Mouse (Mus musculus): ENCODE measurements around the gene Pcsk4. TPM values are rescaled to one million over a fixed set of nuclear protein-coding genes. Genes with fewer than 3 reads are reported as not detected.
"Not testable (repeated sequence)": the region's sequence is repeated elsewhere in the genome, so short reads cannot be mapped to it uniquely, and the experiment has no call there.

Pcsk4 gene
- total RNA-seq, 2 experiments from 2014 or later: 1.7 to 1.8 TPM

DNA sequence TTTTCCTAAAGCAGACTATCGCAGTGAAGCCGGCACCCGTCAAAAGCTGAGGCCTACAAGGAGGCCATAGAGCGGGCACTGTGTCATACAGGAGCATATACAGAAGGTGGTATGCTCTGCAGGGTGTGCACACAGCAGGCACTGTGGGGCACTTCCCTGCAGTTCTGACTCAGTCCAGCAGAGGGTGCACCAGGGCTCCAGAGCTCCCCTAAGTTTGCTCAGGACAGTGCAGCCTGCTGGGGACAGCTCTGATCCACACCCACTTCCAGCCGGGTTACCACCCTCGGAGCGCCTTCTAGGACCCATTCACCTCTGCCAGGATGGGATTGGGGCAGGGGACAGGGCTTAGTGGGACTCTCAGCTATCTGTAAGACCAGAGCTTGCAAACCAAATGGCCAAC, 21.0 kb upstream of the Pcsk4 start:
- intact Hi-C loops (cut with DNase I): loop anchor here (1.0 kb wide), 1 partner anchor 24 kb away; no protein-coding TSS in a partner anchor
- DNase-seq: peak; percentile 90 to 94

DNA sequence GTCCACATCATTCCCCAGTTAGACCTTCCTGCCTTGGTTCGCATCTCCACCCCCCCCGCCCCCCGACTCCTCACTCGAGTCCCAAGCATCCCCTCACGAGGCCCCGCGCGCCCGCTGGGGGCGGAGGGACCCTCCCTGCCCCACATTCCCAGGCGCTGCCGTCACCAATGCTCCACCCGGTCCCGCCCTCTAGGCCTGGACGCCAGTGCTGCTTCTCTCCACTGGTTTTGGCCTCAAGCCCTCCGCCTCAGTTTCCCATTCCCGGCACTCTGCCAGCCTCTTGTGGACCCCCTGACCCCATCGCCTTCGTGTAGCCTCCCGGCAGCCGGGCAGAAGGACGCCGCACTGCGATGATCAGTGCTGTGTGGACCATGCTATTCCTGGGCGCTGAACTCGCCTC, 19.7 kb upstream of the Pcsk4 start:
- intact Hi-C loops (cut with DNase I): loop anchor here (1.0 to 10.0 kb wide), 2 partner anchors 54 to 174 kb away; partner anchors contain the start of genes 1600002K03Rik, Apc2 and Efna2
- DNase-seq: peak; percentile 48 to 69

DNA sequence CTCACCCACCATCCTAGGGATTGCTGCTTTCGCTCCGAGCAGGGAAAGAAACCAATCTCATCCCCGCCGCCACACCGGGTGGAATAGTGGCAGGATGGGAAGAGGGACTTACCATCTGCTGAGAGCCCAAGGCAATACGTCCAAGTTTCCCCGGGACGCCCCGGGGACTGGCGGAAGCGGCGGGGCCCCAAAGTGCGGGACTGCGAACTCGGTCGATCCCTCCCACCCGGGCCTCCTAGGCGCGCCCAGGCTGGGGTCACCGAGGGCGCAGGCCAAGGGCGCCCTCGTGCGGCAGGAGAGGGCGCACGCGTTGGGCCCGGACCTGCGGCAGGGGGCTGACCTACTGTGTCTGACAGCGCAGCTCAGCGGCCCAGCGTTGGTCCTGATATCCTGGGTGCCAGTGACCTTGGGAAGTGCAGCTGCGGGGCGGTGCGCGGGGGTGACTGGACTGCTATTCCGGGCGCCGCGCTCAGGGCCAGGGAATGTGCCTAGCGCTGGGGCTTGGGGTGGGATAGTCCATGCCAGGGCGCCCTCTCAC, 19.0 kb upstream of the Pcsk4 start, which contains the start of gene Adamtsl5:
Adamtsl5 (minus strand) TSS at position 169 of the 538 bp plus-strand sequence.
- DNase-seq: peak; percentile 82
- intact Hi-C loops (cut with DNase I): loop anchor here (1.0 to 10.0 kb wide), 2 partner anchors 53 to 174 kb away; partner anchors contain the start of genes 1600002K03Rik, Apc2 and Efna2

DNA sequence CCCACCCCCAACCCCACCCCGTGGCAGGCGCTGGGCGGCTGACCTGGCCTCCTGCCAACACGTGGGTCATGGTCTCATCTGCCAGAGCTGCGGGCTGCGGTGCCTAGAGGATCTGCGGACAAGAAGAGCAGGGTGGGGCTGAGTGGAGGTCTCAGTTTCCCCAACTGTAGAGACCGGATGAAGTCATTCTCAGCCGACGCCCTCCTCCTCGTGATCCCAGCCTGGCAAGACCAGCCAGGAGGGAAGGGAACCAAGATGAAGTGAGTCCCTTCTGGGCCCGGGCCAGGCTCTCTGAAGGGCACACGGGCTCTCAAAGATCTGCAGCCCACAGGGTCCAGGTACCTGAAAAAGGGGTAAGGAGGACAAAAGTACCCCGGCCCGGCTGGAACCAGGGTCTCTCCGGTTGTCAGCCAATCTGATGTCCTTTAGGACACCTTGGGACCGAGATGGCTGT, 18.2 kb upstream of the Pcsk4 start:
- intact Hi-C loops (cut with DNase I): loop anchor here (10.0 kb wide), 1 partner anchor 173 kb away; the partner anchor contains the start of genes 1600002K03Rik and Efna2

DNA sequence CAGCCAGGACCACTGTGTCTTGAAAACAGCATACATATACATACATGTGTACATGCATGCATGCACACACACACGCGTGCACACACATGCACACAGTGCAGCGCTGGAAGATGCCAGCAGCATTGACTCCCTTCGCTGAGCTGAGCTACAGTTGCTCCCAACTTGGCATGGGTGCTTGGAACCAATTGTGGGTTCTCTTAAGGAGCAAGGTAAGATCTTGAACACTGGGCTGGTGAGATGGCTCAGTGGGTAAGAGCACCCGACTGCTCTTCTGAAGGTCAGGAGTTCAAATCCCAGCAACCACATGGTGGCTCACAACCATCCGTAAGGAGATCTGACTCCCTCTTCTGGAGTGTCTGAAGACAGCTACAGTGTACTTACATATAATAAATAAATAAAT, 16.6 kb upstream of the Pcsk4 start:
- intact Hi-C loops (cut with DNase I): loop anchor here (10.0 kb wide), 1 partner anchor 171 kb away; the partner anchor contains the start of genes 1600002K03Rik and Efna2
- not testable (repeated sequence) for DNase-seq

More for the DNA sequence above, 18.2 kb upstream of the Pcsk4 start:
- DNase-seq: peak; percentile 61 to 63

DNA sequence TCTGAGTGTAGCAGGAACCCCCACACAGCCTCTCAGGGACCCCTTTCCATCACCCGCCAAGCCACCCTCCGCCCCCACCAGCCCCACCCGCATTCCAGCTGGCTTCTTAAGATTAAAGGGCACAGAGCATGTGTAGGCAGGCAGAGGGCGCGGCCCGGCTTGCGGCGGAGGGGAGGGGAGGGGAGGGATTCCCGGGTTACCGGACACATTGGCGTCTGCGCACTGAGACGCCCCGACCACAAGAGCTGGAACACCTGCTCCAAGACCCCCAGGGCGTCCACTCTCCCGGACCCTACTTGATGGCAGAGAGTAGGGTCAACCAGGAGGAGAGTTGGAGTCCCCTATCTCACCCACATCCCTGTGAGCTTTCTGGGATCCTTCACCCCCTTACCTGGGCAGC, 15.8 kb upstream of the Pcsk4 start:
- intact Hi-C loops (cut with DNase I): loop anchor here (10.0 kb wide), 1 partner anchor 170 kb away; the partner anchor contains the start of genes 1600002K03Rik and Efna2
- DNase-seq: no peak

DNA sequence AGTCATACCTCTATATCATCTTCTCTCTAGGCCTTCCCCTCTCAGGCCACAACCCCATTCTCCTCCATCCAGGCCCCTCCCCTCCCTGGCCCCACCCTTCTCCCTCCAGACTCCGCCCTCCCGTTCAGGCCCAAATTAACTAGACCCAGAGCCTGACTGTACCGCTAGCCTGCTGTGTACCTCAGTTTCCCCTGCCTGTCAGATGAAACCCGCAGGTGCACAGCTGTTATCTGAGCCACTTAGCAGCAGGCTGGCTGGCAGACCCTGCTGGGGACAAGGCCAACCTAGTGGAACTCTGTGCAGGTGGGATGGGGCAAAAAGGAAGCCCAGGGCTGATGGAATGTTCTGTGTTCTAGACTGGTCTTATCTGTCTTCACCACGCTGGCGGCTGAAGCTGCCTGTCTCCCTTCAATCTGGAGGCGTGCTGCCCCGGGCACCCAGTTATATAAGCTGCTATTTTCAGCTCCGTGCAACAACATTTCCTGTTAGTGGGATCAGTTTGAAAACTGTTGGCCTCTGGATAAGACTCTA, 14.9 kb upstream of the Pcsk4 start:
- DNase-seq: peak in 1 of 2 experiments; percentile 44
- intact Hi-C loops (cut with DNase I): loop anchor here (10.0 kb wide), 1 partner anchor 169 kb away; the partner anchor contains the start of genes 1600002K03Rik and Efna2

DNA sequence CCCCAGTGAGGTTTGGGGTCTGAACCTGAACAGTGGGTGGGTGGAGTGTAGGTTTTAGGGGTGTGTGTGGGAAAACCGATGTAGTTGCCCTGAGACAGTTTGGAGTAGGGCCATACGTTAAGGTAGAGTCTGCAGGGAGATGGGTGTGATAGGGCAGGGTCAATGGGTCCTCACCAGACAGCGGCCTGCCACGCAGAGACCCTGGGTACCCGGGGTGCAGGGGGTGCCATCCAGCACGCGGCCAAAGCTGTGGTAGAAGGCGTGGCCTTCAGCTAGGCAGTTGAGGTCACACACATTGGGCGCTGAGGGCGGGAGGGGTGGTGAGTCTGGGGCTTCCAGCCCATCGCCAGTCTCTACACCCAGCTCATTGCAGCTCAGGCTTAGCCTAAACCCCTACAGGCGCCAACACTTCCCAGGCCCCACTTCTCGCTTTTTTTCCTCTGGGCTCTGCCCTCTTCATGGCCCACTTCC, 14.2 kb upstream of the Pcsk4 start:
- DNase-seq: no peak
- intact Hi-C loops (cut with DNase I): loop anchor here (10.0 kb wide), 1 partner anchor 169 kb away; the partner anchor contains the start of genes 1600002K03Rik and Efna2

DNA sequence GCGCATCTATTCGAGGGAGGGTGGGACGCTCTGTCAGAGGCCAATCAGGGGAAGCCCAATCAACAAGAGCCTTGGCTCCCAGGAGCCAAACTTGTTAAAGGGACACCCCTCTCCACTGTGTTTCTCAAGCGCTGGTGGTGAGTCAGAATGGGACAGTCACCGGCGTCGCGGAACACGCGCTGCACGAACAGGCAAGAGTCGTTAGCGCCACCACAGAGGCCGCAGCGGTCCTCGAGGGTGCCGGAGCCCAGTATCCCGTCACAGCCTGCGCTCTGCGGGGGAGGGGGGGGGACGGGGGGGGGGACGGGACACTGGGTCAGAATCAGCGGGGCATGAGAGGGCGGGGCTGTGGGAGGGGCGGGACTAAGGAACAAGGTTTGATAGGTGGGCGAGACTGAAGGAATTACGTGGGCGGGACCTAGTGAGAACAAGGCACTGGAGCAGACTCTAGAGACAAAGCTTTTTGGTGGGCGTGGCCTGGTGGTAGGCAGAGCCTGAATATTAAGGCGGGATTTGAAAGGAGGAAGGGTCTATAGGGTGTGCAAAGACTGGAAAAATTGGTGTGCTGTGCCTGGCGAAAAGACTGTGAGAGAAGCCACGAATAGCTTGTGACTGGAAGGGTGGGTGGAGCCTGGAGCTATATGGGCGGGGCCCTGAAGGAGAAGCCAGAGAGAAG, 13.6 kb upstream of the Pcsk4 start:
- peak; percentile 53 to 62 for DNase-seq
- intact Hi-C loops (cut with DNase I): loop anchor here (10.0 kb wide), 1 partner anchor 168 kb away; the partner anchor contains the start of genes 1600002K03Rik and Efna2

DNA sequence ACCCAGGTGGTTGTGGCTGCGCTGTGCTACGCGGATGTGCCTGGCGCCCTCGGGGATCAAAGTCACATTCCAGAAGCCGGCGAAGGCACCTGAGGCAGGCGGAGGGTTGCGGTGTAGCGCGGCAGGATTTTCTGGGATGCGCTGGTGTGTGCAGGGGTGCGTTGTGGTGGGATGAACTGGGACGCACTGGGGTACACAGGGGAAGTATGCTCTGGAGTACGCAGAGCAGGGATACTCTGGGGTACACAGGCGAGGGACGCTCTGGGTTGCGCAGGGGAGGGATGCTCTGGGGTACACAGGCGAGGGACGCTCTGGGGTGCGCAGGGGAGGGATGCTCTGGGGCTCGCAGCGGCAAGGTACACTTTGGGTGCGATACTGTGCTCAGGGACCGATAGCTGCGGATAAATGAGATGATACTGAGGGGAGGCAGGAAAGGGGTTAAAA, 13.0 kb upstream of the Pcsk4 start:
- no peak for DNase-seq
- intact Hi-C loops (cut with DNase I): loop anchor here (10.0 kb wide), 1 partner anchor 168 kb away; the partner anchor contains the start of genes 1600002K03Rik and Efna2

DNA sequence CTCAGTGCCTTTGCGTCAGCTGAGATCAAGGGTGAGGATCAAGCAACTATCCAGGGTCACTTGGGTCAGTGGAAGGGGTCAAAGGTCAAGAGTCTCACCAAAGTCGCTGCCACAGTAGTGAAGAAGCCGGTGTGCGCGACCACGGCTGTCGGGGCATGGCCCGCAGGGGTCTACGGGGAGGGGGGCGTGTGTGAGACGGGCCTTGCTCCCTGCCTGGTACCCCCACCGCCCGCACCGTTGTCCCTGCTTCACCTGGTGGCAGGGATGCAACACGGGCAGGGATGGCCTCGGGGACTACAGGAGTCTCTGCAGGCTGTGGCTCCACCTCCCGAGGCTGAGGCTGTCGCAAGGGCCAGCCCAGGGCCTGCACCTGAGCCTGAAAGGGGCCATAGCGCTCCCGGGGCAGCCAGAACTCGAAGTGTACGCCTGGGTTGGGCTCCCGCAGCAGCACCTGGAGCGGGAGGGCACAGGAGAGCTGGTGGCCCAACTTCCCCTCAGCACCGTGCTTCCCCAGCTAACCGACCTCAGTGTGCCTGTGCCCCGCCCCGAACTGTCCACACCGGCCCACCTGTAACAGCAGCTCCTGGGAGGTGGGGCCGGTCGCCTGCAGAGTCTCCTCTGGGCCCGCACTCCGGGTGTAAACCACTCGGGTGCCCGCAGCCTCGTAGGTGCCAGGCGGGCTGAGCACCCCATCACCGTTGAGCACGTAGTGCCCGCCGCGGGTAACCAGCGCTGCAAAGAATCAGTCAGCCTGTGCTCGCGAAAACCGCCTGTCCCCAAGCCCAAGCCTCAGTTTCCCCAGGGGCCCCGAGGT, 12.4 kb upstream of the Pcsk4 start:
- intact Hi-C loops (cut with DNase I): loop anchor here (10.0 kb wide), 1 partner anchor 167 kb away; the partner anchor contains the start of genes 1600002K03Rik and Efna2
- no peak for DNase-seq

DNA sequence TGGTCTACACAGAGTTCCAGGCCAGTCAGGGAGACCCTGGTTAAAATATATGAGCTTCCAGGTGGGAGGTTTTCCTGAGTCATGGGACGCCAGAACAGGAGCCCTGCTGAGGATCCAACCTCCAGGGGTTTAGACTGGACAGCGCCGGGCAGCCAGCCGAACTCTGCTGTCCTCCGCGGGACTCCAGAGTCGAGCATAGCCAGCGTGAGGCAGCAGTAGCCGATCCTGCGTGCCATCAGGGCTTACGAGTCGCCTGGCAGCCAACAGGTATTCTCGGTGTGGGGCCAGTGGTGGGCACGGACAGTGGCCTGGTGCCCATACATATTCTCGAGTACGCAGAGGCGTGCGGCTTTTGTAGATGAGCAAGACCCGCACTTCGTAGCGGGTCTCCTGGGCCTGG, 11.7 kb upstream of the Pcsk4 start:
- intact Hi-C loops (cut with DNase I): loop anchor here (10.0 kb wide), 1 partner anchor 166 kb away; the partner anchor contains the start of genes 1600002K03Rik and Efna2
- DNase-seq: no peak

DNA sequence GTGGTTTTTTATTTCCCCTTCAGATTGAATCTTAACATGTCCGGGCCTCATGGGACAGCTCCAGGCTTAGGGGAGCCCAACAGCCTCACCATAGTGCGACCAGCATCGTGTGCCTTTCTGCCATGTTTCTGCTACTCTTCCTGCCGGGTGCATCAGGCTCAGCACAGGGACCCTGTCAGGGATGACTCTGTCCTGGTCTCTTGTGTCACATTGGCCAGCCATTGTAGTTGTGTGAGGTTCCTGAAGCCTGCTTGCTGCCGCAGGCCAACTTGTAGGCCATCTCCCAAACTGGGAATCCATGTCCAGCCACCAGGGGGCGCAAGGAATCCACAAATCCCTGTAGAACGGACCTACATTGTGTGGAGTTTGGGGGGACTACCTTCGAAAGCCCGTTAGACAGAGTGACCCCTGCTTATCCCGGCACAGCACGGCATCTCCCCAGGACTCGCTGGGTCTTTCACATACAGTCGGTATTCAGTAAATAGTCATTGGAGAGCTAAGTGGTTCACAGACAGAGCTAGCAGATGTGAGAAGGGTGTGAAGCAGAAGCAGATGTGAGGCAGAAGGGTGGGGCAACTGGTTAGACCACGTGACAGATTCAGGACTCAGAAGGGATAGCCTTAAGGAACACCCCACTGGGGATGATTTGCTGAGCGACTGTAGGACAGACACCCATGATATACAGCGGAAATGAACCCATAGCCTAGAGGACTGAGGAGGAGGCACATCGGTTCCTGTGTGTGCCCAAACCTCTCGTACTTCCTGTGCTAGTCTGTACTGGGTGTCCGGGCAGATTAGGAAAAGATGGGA, 10.8 kb upstream of the Pcsk4 start:
- intact Hi-C loops (cut with DNase I): loop anchor here (1.0 to 10.0 kb wide), 2 partner anchors 34 to 165 kb away; partner anchors contain the start of genes 1600002K03Rik and Efna2
- DNase-seq: peak; percentile 88 to 94

DNA sequence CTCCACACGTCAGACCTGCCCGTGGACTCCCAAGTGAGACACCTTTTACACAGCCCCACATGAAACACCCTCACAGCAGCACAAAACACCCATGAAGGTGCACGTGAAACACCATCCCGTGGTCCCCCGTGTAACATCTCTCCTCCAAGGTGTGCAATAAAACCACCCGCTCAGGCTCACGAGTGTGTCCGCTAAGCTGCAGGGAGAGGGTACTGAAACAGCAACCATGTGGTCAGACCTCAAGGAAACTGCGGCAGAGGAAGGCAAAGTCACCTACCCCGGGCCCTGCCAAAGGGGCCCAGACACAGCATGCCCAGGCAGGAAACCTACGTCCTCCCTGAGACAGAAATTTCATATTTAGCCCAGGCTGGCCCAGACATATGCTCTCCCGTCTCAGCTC, 7.0 kb upstream of the Pcsk4 start:
- no peak for DNase-seq
- intact Hi-C loops (cut with DNase I): no loop called here

DNA sequence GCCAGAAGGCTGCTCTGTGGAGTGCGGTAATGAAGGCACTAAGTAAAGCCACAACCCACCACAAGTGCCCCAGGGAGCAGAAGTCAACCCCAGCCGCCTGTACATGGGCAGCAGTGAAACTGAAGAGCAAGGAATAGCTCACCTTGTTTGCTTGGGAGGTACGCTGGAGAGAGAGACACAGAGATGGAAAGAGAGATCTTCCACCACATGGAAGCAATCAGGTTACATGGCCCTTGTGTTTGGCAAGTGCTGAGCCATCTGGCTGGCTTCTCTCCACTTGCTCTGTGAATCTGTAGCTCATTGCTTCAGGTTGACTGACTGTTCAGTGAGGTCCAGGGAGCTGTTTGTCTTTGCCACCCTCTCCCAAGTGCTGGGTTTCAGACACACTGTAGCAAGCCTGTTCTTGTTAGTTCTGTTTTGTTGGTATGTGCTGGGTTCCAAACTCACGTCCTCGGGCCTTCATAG, 3.3 kb upstream of the Pcsk4 start:
- no peak for DNase-seq
- intact Hi-C loops (cut with DNase I): no loop called here

DNA sequence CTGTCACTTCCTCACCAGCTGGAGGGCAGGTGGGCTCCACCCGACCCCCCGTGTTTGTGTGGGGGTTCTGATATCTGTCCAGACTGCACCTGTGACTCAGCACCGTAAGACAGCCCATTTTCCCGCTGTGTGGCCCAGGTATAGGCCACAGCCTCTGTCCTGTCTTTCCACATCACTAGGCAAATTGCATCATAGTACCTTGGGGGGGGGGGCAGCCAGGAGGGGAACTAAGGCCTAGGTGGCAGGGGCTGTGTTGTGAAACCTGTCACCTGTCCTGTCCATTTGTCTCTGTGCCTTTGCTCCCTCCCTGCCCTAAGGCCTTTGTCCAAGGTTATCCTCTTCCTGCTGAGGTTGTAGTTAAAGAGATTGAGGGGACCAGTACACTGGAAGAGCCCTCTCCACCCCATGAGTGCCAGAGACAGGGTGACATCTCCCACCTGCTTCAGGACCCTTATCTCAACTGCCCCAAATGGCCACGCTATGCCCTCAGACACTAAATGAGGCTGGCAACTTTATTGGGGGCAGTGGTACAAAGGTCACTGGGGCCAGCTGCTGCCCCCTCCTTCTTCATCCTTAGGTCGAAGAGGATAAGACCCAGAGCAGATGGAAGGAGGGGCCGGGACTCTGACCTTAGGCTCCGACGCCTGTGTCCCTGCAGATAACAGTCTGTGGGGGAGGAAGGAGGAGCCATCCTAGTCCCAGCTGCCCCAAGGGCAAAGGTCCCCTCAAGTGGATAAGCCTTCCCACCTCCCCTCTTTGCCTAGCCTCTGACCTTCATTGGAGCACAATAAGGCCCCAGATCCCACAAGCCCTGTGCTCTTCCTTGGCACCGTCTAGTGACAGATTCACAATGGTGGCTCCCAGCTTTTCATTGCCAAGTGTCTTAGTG, 2.6 kb upstream of the Pcsk4 start:
- intact Hi-C loops (cut with DNase I): no loop called here
- no peak for DNase-seq

DNA sequence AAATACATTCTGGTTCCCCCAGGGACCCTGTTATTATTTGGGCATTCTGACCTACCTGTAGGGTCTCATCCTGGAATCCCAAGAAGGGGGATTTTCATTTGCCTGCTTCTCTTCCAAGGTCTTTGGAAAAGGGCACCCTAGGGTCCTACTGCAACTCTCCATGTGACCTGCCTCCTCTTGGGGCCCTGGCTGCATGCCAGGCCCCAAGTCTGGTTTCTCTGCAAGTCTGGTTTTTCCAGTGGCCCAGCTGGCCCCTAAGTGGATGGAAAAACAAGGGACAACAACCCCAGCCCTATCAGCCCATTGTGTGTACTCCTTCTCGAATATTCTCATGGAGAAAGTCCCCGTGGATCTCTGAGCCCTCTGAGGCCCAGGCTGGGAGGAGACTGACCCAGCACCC, 1.6 kb upstream of the Pcsk4 start:
- no peak for DNase-seq
- intact Hi-C loops (cut with DNase I): no loop called here

DNA sequence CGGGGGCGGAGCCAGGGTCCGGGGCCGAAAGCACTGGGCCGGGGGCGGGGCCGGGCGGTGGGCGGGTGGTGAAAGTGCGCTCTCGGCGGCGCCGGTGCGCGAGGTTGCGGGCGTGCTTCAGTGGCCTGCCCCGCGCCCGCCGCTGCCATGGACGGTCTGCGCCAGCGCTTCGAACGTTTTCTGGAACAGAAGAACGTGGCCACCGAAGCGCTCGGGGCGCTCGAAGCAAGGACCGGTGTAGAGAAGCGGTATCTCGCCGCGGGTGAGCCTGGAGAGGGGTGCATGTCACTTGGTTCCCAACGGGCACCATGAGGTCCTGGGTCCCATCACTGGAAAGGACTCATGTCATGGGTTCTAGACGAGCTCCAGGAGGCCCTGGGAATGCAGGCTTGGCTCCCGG, 786 bp upstream of the Pcsk4 start:
- DNase-seq: no peak
- intact Hi-C loops (cut with DNase I): no loop called here

Measured in heart, postnatal 10 days (tissue).